Comparison of ENCODE assay signal across 24 mouse cellular contexts in genomic region chr5:149112559-149112958, GRCm38 (mm10).
"Had no signal": no experiment of that assay in that cellular context is flagged by ENCODE, and none has a peak within 500 bp of the region (broad histone marks: within the 10 kb centered on the region; RNA-seq: fewer than 3 reads in every experiment).

No protein-coding gene starts in this region.

- H3K27ac ChIP-seq: heart, adult 2 months; hindbrain, embryonic 10.5 days; hindbrain, embryonic 12.5 days; hindbrain, embryonic 14.5 days; intestine, embryonic 15.5 days; left cerebral cortex, adult 2 months; limb, embryonic 10.5 days; limb, embryonic 12.5 days; liver, embryonic 13.5 days; liver, embryonic 15.5 days had no signal

- DNase-seq: gastrocnemius, postnatal 36 days; heart, adult 11 months; heart, adult 2 months; heart, postnatal 10 days; heart, postnatal 4 days; kidney, adult 18-20 months; kidney, adult 8-10 months; kidney, postnatal 14 days; kidney, postnatal 36 days; liver; liver, embryonic 13.5 days had no signal

- H3K9ac ChIP-seq: heart, embryonic 12.5 days; hindbrain, embryonic 12.5 days; hindbrain, embryonic 14.5 days; intestine, embryonic 15.5 days; limb, embryonic 12.5 days; liver, embryonic 13.5 days; liver, embryonic 15.5 days had no signal

- H3K4me3 ChIP-seq: heart, adult 2 months; heart, embryonic 12.5 days; hindbrain, embryonic 10.5 days; hindbrain, embryonic 12.5 days; intestine, embryonic 15.5 days; left cerebral cortex, adult 2 months; limb, embryonic 10.5 days; limb, embryonic 12.5 days; liver, embryonic 13.5 days; liver, embryonic 15.5 days had no signal

- H3K9me3 ChIP-seq: heart, embryonic 12.5 days; hindbrain, embryonic 10.5 days; hindbrain, embryonic 12.5 days; intestine, embryonic 15.5 days; limb, embryonic 10.5 days; limb, embryonic 12.5 days; liver, embryonic 13.5 days; liver, embryonic 15.5 days had no signal

- H3K27me3 ChIP-seq: heart, embryonic 12.5 days; hindbrain, embryonic 12.5 days; intestine, embryonic 15.5 days; limb, embryonic 12.5 days; liver, embryonic 13.5 days; liver, embryonic 15.5 days had no signal

- H3K36me3 ChIP-seq: heart, embryonic 12.5 days; hindbrain, embryonic 10.5 days; hindbrain, embryonic 12.5 days; intestine, embryonic 15.5 days; limb, embryonic 10.5 days; limb, embryonic 12.5 days; liver, embryonic 13.5 days; liver, embryonic 15.5 days had no signal

- ATAC-seq: hindbrain, embryonic 16.5 days; inflammation-experienced regulatory T-cells, adult 6 months; intestine, embryonic 15.5 days; intestine, postnatal 0 days had no signal

- H3K4me2 ChIP-seq: heart, embryonic 12.5 days; hindbrain, embryonic 12.5 days; hindbrain, embryonic 14.5 days; intestine, embryonic 15.5 days; limb, embryonic 12.5 days; liver, embryonic 11.5 days; liver, embryonic 13.5 days; liver, embryonic 15.5 days had no signal

- H3K4me1 ChIP-seq: heart, embryonic 12.5 days; intestine, embryonic 15.5 days had no signal
